Mouse (Mus musculus): ENCODE results near the gene Agpat4. TPM values are rescaled to one million over a fixed set of nuclear protein-coding genes. Genes with fewer than 3 reads are reported as not detected.

Gene Agpat4
- total and polyA plus RNA-seq, 3 experiments, result 13.1 to 85.2 (median 23.9) TPM

- peak; percentile 80 for DNase-seq
Observed at GRCm38 (mm10) chr17:12160984-12161764, 42.7 kb downstream of the Agpat4 start.

GRCm38 (mm10) chr17:12161877-12162276, 43.4 kb downstream of the Agpat4 start:
- no peak for DNase-seq

- no peak for DNase-seq
Observed at GRCm38 (mm10) chr17:12162824-12163223, 44.3 kb downstream of the Agpat4 start.

GRCm38 (mm10) chr17:12163403-12163802, 44.9 kb downstream of the Agpat4 start:
- no peak for DNase-seq

GRCm38 (mm10) chr17:12163903-12164302, 45.4 kb downstream of the Agpat4 start:
- DNase-seq, result no peak

GRCm38 (mm10) chr17:12164507-12164906, 46.0 kb downstream of the Agpat4 start:
- DNase-seq, result no peak

- no peak for DNase-seq
Observed at GRCm38 (mm10) chr17:12165009-12165695, 46.6 kb downstream of the Agpat4 start.

- DNase-seq, result no peak
Observed at GRCm38 (mm10) chr17:12165701-12166100, 47.2 kb downstream of the Agpat4 start.

- DNase-seq, result peak; percentile 82
Observed at GRCm38 (mm10) chr17:12168536-12168935, 50.0 kb downstream of the Agpat4 start.

GRCm38 (mm10) chr17:12169326-12169836, 50.9 kb downstream of the Agpat4 start:
- no peak for DNase-seq

GRCm38 (mm10) chr17:12170791-12171497, 52.4 kb downstream of the Agpat4 start:
- peak; percentile 74 for DNase-seq

- no peak for DNase-seq
Observed at GRCm38 (mm10) chr17:12171666-12172065, 53.2 kb downstream of the Agpat4 start.

GRCm38 (mm10) chr17:12174221-12174620, 55.7 kb downstream of the Agpat4 start:
- no peak for DNase-seq

- no peak for DNase-seq
Observed at GRCm38 (mm10) chr17:12174896-12175295, 56.4 kb downstream of the Agpat4 start.

GRCm38 (mm10) chr17:12175626-12176025, 57.1 kb downstream of the Agpat4 start:
- DNase-seq, result peak; percentile 28

GRCm38 (mm10) chr17:12179339-12179738, 60.8 kb downstream of the Agpat4 start:
- peak; percentile 33 for DNase-seq

- DNase-seq, result no peak
Observed at GRCm38 (mm10) chr17:12179766-12180165, 61.3 kb downstream of the Agpat4 start.

- DNase-seq, result no peak
Observed at GRCm38 (mm10) chr17:12182702-12183485, 64.4 kb downstream of the Agpat4 start.

- DNase-seq, result no peak
Observed at GRCm38 (mm10) chr17:12184283-12184682, 65.8 kb downstream of the Agpat4 start.

- peak; percentile 44 for DNase-seq
Observed at GRCm38 (mm10) chr17:12185855-12186254, 67.4 kb downstream of the Agpat4 start.

- DNase-seq, result no peak
Observed at GRCm38 (mm10) chr17:12186341-12186740, 67.8 kb downstream of the Agpat4 start.

GRCm38 (mm10) chr17:12187782-12188181, 69.3 kb downstream of the Agpat4 start:
- peak; percentile 82 for DNase-seq
